Mouse (Mus musculus): ENCODE data around the gene Fam110c.

Fam110c gene

GRCm38 (mm10) chr12:31101821-31102220, 28.2 kb downstream of the Fam110c start:
- no peak for DNase-seq (ENCODE audit: low spot score in 2 of 2)

GRCm38 (mm10) chr12:31116005-31116466, 42.4 kb downstream of the Fam110c start:
- DNase-seq (ENCODE audit: low spot score in 2 of 2) = peak in 1 of 2 experiments; percentile 3

- no peak for DNase-seq (ENCODE audit: low spot score in 2 of 2)
Observed at GRCm38 (mm10) chr12:31120535-31120934, 46.9 kb downstream of the Fam110c start.

DNA sequence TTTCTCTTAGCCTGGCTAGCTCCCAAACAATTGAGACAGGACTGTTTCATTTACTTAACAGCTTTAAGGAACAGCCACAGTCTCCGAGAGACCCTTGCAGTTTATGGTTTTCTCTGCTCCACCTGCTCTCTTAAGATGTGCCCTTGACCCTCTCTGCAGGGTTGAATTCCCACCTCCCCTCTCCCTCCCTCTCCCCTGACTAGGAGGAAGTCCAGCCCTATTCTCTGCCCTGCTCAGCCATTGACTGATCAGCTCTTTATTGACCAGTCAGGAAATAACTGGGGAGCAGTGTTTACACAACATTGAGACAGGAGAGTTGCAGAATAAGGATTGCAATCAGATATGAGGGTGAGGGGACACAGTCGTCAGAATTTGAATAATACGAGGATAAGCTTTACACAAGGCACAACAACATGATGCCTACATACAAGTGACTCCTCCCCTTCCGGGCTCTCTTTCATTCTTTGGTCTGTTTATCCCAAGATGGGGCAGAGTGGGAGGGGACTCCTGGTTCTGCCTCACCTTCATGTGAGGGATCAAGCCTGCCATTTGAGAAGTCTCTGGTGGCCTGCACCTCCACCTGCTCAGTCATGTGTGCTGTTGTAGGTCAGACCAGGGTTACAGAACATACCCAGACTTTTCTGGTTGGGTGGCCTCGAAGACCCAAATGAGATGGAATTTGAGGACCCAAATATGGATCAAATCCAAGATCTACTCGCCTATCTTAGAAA, 49.4 kb downstream of the Fam110c start:
- no peak for DNase-seq (ENCODE audit: low spot score in 2 of 2)

DNA sequence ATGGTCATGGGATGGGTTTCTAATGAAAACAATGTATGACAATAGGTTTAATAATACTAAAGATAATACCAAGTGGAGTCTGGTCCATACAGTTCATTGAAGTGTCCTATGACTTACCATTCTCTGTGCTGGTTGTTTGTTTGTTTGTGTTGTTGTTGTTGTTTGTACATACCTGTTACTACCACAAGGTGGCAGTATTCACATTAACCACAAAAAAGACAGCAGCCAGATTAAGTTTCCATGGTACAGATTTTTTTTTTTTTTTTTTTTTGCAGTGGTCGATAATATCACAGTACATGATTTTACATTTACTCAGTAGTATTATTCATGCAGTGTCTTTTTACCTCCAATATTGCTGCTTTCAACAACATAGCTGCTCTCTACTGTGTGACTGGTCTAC, 52.4 kb downstream of the Fam110c start:
- DNase-seq (ENCODE audit: low spot score in 2 of 2) = no peak

DNA sequence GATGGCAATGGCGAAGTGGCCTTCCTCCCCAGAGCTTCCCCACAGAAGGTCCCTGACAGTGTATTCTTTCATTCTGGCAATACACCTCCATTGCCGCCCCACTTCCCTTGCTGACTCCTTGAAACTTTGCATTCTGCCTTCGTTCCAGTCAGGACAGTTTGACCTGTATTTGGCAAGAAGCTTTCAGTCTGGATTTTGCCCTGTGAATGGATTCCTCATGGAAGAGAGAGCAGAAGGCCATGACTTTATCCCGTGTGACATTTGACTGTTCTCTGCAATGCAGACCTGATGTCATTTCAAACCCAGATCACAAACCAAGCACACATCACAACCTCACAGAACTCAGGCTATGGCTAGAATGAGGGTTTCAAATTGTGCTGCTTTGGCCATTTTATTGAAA, 55.9 kb downstream of the Fam110c start:
- DNase-seq (ENCODE audit: low spot score in 2 of 2) = no peak
